1 mouse cellular context compared by ENCODE assay signal in genomic region chr6:34346096-34346898, GRCm38 (mm10).
TF ChIP-seq lines count a peak whose summit lies in the region.

No protein-coding gene starts in this region.

TF ChIP-seq in C2C12, 6 proteins besides CTCF, POLR2A, EP300 and RAD21:
- TF ChIP-seq MAX (IDR thresholded peaks at IDR 0.05), result no peak
- TF ChIP-seq USF1 (IDR thresholded peaks at IDR 0.05; ENCODE audit: low read depth), result no peak
- no peak for TF ChIP-seq CEBPB (IDR thresholded peaks at IDR 0.05; ENCODE audit: low read depth)
- TF ChIP-seq MYOG (IDR thresholded peaks at IDR 0.05; ENCODE audit: control insufficient read depth, extremely low read depth, insufficient read length), result no peak
- TF ChIP-seq MYOD1 (IDR thresholded peaks at IDR 0.05; ENCODE audit: control insufficient read depth, insufficient read length, low read depth), result no peak
- no peak for TF ChIP-seq FOSL1 (IDR thresholded peaks at IDR 0.05; ENCODE audit: insufficient read depth, low read length, poor library complexity, severe bottlenecking)
